Mouse (Mus musculus): Measurements from ENCODE around the gene Ttc12.

DNA sequence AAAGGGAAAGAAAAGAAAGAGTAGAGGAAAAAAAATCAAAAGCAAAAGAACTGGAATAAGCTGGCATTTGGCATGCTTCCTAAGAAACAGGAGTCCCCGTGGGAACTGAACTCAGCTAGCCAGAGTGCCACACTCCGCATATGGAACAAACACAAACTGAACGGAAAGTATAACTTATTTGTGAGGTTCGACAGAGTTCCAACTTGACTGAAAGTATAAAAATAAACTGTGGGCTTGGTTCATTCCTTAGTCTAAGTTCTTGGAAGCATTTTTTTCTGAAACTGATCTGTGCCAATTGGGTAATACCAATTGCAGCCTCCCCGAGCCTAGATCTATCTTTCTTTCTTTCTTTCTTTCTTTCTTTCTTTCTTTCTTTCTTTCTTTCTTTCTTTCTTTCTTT is 18.6 kb upstream of the Ttc12 start:
- TF ChIP-seq POLR2A (IDR thresholded peaks at IDR 0.05; ENCODE audit: extremely low read depth, insufficient read depth, low read length) (no peak), CTCF (IDR thresholded peaks at IDR 0.05; ENCODE audit: extremely low read depth, insufficient read depth, low read length) (no peak)

All from cortical plate, adult 2 months (tissue).